Mouse (Mus musculus): ENCODE measurements around the gene Mpc1.

Gene Mpc1

DNA sequence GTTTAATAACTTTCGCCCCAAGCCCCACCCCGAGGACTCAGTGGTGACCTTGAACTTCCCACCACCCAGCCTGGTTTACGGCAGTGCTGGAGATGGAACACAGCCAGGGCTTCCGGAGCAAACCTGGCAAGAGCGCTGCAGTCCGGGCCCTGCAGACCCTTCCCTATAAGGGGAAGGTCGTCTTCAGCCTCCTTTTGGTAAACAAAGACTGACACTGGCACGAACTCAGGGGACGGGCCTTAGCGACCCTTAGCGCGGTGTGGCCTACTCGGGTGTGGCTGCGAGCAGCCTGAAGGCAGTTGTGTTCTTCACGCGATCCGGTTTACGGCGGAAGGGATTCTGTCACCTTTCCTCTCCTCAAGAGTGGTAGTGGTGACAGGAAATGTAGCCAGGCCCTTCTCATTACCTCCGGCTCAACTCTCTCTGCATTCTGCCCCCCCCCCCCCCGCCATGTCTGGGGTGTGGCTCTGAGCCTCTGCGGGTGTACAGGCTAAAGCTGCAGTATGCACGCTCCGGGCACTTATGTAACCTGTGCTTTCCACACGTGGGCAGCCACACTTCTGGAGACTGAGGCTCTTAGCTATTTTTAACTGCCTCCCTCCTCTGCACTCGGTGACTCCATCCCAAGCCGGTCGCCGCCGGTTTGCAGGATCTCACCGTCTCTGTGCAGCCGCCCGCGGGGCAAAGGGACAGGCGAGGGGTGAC is at the start of gene Mpc1:
Mpc1 (plus strand) TSS at position 84 of the 705 bp plus-strand sequence.
- peak; percentile 98 for DNase-seq (ENCODE audit: low read depth, low spot score)

DNA sequence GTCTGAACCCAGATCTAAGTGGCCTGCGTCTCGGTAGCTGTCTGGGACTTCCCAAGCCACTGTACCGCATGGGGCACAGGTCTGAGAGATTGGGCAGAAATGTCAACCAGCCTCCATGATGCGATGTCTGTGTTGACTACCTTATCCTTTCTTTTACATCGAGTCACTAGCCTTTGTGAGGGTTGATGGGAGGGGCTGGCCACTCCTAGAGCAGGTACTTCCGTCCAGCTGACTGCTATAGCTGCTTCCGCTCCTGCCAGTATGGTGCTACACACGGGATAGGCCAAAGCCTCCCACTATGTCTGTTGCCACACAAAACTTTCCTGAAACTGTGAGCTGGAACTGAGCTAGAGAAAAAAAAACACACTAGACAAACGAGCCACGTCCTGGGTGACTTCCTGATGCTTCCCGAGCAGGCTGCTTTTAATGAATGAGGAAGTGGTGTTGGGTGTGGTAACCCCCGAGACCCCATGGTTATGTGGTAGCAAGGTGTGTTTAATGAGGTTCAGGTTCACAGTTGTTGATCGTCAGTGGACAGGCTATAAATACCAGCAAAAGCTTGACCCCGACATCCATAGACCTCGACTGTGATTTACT is 49.0 kb upstream of the Mpc1 start:
- no peak for DNase-seq (ENCODE audit: low read depth, low spot score)

DNA sequence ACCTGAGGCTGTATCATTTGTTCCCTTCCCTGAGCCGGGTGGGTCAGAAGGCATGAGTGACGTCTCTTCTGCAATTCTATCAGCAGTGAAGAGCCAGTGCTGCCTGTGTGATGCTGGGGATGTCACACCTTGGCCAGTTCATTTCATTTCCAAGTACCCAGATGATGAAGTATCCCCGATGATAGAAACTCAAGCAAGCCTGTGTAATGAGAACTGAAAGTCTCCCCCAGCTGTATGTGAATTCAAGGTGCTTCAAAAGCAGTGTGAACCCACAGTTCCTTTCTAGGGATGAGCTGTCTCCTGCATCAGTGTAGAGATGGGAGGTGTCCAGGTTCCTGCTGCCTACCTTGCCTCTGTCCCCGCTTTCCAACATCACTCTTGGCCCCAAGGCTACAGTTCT is 48.2 kb upstream of the Mpc1 start:
- DNase-seq (ENCODE audit: low read depth, low spot score): peak; percentile 20

DNA sequence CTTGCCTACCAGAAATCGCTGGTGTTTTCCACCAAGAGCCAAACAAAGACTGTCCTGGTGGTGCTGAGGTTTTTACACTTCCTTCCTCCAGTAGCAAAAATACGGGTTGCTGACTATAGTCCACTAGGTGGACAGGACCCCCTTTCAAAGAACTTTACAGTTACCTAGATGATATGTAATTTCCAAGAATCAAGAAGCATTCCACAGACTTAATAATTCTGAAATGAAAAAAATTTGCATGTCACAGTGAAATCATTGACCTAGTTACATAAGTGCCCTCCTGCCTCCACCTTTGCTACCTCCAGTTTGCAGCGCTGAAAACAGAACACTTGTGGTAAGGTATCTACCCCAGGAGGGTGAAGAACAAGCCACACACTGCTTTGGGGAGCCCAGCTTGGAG is 47.0 kb upstream of the Mpc1 start, which contains the start of gene Ccr6:
Ccr6 (plus strand) TSS at position 301 of the 400 bp plus-strand sequence.
- no peak for DNase-seq (ENCODE audit: low read depth, low spot score)

DNA sequence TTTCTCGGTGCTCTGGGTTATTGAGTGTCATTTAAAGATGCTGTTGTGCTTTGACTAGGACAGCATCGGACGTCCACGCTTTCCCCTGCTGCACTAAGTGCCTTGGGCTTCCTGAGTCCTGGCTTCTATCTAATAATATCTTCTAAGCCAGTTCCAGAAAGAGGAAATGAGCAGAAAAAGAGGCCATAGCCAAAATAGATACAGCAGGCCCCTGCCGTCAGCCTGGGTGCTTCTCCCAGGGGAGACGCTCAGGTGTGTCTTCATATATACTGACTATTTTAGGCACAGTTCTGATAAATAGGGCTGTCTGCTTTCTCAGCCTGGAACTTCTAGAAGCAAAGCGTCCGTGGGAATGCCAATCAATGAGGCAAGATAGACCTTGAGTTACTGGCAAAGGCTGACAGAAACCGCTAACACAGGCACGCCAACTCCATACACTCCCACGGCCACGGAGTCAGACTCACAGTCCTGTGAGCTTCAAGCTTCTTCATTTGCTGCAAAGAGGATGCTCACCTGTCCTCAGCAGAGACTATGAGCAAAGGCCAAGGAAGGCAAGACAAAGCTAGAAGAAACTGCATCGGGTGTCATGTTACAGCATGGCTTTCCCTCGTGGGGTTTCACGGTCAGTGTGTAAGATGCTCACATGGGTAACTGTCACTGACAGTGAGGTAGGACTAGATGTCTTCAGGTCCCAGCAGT is 44.5 kb upstream of the Mpc1 start:
- DNase-seq (ENCODE audit: low read depth, low spot score): no peak

DNA sequence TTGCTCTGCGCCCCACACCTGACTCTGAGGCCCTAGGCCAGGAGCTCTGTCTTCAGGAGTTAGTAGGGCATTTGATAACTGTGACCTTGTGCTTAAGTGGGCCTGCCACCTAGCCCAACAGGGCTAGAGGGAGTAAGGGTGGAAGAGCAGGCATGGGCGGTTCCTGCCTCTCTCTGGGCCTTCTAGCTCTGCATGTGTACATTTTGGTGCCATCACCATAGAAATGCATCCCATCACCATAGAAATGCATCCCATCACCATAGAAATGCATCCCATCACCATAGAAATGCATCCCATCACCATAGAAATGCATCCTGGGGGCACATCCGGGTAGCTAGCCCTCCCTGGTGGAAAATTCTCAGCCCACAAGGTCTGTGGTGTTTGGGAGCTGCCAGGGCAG is 43.1 kb upstream of the Mpc1 start:
- no peak for DNase-seq (ENCODE audit: low read depth, low spot score)

DNA sequence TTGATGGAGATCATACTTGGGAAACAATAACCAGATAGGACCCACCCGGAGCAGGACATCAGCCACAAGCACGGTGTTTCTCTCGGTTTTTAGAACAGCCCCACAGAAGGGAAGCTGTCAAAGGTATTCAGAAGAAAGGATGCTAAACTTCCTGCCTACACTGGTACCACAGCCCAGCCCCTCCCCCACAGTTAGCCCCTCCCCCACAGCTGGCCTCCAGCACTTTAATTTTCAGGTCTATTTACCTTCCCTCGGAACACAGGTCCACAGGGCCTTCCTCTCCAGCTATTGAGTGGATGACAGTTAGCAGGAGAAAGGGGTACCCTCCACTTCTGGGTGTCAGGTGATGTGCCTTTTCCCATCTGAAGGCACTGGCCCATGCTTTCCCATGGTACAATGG is 42.2 kb upstream of the Mpc1 start:
- DNase-seq (ENCODE audit: low read depth, low spot score): no peak

DNA sequence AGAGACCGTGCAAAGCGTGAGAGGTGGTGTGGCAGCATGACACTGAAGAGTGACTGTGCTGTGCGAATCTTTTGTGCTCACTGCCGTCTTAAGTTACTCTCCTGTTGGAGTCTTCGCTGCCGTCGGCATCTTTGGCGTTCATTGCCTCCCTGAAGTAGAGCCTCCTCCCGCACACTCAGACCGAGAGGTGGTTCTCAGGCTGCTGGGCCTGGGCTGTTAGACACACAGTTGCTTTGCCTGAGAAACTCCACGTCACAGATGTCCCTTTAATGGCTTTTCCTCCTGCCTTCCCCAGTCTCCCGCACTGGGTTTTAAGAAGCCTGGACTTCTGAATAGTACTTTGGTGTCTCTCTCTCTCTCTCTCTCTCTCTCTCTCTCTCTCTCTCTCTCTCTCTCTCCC is 41.1 kb upstream of the Mpc1 start:
- no peak for DNase-seq (ENCODE audit: low read depth, low spot score)

DNA sequence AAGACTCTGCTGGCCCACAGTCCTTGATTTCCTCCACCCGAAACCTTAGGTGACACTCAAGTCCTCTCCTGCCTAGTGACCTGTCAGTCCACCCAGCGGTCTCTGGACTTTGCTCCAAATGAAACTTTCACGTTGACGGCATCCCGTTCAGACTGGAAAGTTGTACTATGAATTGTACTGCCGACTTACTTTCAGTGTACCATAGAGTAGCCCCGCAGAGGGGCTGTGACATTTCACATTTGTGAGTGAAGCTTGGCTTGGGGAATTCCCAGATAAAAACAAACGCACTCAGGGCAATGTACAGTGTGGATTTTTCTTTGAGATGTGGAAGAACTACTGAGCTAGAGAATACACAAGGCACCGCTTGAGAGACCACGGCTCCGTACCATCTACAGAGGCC is 40.5 kb upstream of the Mpc1 start:
- no peak for DNase-seq (ENCODE audit: low read depth, low spot score)

DNA sequence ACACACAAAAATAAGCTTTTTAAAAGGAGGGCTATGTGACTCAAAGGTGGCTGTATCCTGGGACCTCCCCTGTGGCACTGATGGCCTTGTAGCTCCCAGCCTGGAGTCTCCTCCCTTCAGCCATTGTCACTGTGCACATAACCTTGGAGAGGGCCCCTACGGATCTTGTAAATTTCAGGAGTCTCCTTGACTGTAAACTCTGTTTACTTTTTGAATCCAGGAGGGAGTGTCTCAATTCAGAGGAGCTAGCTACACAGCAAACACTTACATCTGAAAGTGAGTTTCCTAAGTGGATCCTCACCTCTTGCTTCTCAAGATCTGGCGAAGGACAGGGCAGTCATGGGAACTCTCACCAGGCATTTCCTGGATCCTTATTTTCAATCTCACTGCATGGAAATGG is 38.6 kb upstream of the Mpc1 start:
- no peak for DNase-seq (ENCODE audit: low read depth, low spot score)

DNA sequence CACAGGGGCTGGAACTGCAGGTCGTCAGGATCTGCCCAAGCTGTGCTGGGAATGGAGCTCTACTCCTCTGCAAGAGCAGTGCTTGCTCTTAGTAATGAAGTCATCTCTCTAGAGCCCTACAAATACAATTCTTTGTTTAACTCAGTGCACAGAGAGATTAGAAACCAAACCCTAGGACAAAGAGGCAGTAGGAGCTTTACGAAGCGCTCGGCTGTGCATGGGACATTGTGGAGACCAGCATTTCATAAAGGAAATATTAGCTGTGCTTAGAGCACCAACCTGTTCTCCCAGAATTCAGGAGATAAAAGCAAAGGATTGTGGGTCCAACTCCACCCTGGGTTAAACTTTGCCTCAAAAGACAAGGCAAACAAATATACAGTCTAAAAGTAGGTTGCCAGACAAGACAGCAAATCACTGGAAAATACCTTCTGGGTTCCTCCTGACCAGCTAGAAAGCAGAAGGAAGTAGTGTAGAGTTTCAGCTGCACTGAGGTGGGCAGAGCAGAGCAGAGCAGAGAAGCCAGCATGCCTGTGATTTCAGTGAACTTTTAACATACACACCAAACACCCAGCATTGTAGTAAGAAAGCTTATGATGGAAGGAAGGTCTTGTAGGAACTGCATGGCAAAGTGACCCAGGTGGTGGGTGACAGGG is 36.5 kb upstream of the Mpc1 start:
- DNase-seq (ENCODE audit: low read depth, low spot score): no peak

DNA sequence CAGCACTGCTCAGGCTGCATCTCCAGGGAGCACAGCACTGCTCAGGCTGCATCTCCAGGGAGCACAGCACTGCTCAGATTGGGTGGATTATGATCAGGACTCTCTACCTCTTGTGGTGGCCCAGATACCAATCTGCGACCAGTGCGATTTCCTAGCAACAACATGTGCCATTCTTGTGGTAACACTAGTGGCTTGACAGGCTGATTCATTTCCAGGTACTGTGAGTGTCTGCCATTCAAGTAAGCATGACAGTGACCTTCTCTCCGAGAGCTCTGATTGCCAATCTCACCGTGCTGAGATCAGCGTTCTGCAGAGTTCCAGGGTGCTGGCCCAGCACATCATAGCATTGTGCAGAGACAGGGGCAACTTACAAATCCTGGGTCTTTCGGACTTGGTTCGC is 31.0 kb upstream of the Mpc1 start:
- no peak for DNase-seq (ENCODE audit: low read depth, low spot score)

DNA sequence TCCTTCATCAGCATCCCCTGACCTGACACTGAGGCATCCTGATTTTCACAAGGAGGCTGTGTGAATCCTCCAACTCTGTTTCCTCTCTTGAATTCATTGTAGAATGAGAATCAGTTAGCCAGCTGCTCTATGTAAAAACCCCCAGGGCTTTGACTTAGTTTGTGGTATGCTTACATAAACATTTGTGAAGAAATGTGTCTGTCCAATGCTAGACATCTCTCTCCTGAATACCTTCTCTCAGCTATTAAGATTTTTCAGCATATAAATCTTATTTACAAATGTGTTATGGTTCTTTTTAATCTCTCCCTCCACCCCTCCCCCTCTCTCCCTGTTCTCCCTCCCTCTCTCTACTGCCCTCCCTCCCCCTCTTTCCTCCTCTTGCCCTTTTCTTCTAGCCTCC is 28.4 kb upstream of the Mpc1 start:
- DNase-seq (ENCODE audit: low read depth, low spot score): no peak

DNA sequence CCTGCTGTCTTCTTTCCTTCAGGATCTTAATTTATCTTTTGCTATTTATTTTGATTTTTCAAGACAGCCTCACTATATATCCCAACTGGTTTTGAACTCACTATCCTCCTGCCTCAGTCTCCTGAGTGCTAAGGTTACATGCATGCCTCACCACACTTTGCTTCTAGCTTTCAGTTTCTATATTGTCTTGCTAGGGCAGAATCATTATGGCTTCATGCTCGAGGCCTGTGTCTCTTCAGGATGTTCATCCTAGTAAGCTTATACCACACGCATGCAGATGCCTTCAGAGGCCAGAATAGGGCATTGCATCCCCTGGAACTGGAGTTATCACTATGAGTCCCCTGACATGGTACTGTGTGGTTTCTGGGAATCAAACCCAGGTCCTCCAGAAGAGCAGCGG is 27.8 kb upstream of the Mpc1 start:
- no peak for DNase-seq (ENCODE audit: low read depth, low spot score)

DNA sequence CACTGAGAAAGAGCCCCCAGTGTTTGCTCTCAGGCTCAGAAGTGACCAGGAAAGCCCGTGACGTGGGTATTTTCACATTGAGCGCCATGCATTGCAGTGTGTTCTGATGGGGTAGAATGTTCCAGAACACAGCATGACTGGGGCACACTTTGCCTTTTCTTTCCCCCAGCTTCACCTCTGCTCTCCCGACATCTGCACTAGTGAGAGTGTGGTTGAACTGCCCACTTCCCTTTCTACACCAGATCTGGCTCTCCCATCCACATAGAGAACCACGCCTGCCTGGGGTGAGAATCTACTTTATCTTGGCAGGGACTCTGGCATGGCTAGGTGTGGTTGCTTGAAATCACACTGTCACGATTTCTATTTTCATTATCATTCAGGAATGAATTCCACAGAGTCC is 27.1 kb upstream of the Mpc1 start:
- DNase-seq (ENCODE audit: low read depth, low spot score): no peak

DNA sequence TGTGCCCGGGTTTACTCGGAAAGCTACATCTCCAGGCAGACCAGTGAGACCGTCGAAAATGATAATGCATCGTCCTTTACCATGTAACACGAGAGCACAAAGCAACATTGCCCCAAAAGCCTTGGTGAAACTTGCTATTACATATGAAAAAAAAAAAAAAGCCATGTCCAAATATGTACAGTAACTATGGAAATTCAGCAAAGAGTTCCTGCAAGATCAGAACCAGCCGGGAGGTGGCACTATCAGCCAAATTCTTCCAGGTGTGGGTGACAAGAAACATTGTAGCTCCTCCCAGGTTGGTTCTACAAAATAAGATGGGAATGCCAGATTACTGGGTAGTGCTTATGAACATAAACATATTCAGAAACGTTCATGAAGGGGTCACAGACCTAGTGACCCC is 25.7 kb upstream of the Mpc1 start:
- DNase-seq (ENCODE audit: low read depth, low spot score): no peak

DNA sequence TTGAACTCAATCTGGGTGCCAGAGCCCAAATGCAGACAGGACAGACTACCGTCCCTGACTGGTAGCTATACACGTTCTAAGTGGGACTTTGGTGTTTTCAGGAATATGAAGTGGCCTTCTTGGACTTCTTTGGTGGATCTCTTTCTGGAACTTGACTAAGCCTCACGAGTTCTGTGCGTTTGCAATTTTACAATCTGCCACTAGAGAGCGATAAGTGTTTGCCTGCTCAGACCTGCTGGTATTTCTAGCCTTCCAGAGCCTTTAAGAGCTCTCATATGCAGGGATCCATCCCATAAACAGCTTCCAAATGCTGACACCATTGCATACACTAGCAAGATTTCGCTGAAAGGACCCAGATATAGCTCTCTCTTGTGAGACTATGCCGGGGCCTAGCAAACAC is 18.1 kb upstream of the Mpc1 start:
- DNase-seq (ENCODE audit: low read depth, low spot score): peak; percentile 52

DNA sequence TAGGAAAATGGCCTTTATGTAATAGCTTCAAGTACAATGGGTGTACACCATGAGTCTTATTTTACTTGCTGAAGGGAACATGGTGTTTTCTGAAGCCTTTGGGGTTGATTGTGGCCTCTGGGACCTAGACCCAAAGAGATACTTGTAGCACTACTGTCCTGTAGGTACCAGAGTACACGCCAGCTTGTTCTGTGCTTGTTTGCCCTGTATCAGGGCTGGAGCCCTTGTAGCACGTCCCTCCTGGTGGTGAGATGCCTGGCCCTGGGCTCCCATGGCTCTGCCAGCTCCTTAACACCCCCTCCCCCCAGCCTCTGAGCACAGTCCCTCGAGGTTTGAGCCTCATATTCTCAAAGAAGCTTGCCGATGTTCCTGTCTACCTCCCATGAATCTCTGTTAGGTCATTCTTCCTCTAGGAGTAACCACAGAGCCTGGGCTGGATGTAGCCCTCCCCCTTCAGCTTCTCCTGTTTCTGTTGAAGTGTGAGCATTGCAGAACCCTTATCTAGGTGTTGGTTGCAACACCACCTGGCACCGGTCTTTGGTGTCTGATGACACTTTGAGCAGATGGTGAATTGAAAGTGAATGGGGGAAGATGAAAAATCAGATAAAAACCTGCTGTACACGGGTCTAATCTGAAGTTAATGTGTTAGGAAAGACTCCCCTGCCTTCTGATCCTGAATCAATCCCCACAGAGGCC is 10.5 kb upstream of the Mpc1 start:
- DNase-seq (ENCODE audit: low read depth, low spot score): no peak

DNA sequence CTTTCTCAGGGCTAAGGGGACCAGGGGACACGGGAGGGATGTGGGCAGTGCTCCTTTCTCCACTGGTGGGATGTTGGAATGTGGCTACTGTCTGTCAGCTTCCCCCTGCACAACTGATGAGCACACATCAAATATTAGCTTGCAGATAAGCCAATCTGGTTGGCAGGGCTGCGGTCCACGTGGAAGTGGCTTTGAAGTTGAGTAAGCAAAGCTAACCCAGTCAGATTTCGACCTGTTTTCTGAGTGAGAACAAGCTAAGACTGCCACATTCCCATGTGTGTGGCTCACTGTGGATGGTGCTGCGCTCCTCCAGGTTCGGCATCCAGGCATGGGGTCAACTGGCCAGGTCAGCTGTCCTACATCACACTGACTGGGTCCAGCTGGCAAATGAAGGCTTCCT is 9.8 kb upstream of the Mpc1 start:
- no peak for DNase-seq (ENCODE audit: low read depth, low spot score)

DNA sequence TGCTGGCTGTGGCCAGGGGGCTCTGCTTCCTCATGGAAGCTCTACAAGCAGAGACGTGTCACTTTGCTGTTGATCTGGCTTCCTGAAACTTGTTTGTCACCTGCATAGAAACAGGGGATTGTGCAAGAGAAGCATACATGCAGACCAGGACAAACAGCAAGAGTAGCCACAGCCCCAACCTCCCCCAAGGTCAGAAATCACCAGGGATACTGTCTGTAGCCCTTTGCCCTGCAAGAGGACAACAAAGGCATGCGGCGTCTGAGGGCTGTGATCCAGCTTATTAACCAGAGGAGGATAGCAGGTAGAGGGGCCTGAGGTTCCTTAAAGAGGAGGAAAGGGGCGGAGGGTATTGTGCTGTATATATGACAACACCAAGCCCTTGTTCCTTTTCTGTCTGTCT is 6.6 kb upstream of the Mpc1 start:
- no peak for DNase-seq (ENCODE audit: low read depth, low spot score)

DNA sequence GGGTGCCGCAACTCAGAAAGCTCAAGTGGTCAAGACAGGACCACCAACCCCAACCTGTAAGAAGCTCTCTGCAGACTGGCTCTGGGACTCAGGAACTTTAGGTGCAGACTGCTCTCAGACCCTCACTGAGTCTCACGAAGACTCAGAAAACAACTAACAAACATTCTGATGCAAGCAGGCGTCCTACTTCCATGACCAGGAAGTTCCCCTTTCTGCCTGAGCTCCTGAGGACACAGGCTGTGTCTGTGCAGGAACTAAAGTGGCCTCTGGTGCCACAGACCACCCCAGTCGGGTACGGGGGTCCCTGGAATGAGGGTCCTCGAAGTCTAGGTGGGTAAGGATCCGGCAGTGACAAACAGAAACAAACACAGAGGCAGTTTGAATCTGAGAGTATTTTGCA is 6.0 kb upstream of the Mpc1 start:
- no peak for DNase-seq (ENCODE audit: low read depth, low spot score)

DNA sequence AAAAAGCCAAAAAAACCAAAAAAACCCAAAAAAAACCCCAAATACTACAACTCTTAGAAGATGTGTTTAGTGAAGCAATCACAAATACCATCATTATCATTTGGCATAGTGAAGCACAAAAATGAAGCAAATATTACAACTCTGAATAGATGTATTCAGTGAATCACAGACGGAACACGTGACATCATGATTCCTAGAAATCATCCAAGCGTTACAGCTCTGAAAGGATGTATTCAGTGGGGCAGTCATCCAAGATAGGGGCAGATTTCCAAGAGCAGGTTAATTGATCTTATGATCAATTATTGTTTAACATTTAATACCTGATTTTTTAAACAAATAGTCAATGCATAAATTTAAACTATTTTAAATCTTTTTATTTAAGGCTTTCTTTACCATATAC is 5.4 kb upstream of the Mpc1 start:
- no peak for DNase-seq (ENCODE audit: low read depth, low spot score)
